Mouse (Mus musculus): Measurements from ENCODE around the gene Mast1.

DNA sequence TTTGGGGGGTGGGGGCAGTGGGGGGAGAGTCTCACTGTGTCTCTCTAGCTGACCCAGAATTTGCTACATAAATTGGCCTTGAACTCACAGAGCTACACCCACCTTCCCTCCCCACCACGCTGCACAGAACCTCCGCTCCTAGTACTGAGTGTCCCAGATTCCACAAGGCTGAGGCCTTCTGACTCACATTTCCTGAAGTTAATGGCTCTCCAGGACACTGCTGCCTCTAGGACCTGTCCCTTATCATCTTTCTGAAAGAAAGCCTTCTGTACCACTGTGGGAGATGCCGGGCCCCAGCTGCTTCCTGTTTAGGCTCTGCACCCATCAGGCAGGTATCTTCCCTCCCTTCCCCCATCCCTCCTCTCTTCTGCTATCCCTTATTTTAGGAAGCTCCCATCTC, 29.4 kb upstream of the Mast1 start:
- TF ChIP-seq CTCF (IDR thresholded peaks at IDR 0.05; ENCODE audit: low read depth, low read length) (no peak), POLR2AphosphoS5 (IDR thresholded peaks at IDR 0.05; ENCODE audit: insufficient replicate concordance, low read depth, low read length) (no peak), TAL1 (conservative IDR thresholded peaks at IDR 0.05; ENCODE audit: low read depth, low read length) (no peak), GATA1 (IDR thresholded peaks at IDR 0.05; ENCODE audit: borderline replicate concordance, low read length) (no peak)

Data from G1E (cell line).